Mouse (Mus musculus) fibroblast of lung, adult 2 months (primary cell): Measurements from ENCODE around the gene Kif28.
A peak's percentile ranks its signal among the peaks of the same experiment; 100 is the strongest.
"Not testable (repeated sequence)": the region's sequence is repeated elsewhere in the genome, so short reads cannot be mapped to it uniquely, and the experiment has no call there.

Experiments
- DNase-seq: peaks from one replicate; pipeline ENCODE4 v3.0.0-alpha.2; 2011; ENCODE audit warnings: low read depth

Kif28 gene

DNA sequence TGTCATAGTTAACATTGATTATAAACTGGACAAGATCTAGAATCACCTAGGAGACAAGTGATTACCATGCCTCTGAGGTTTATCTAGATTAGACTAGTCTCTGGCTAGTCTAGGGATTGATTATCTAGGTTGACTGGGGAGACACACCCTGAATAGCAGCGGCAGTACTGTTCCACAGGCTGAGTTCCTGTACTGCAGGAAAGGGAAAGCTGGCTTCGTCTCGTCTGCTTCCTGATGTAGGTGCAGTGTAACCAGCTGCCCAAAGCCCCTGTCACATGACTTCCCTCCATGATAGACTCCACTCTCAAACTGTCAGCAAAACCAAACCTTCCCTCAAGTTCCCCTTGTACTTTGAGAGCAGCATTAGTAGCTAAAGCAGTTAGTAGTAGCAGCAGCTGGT, 40.9 kb downstream of the Kif28 start:
- DNase-seq, result no peak

DNA sequence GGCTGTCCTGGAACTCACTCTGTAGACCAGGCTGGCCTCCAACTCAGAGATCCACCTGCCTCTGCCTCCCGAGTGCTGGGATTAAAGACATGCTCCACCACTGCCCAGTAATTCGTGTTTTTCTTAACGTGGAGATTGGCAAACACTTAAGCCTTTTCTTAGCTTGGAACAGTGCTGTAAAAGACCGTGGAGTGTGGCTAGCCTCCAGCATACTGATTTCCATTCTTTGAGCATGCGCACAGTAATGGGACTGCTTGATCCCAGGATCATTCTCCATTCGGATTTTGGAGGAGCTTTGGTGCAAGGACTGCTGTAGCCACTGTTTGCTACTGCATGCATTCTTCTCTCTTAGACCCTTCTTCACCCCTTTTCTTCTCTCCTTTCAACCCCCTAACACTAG, 55.6 kb downstream of the Kif28 start:
- DNase-seq, result no peak

DNA sequence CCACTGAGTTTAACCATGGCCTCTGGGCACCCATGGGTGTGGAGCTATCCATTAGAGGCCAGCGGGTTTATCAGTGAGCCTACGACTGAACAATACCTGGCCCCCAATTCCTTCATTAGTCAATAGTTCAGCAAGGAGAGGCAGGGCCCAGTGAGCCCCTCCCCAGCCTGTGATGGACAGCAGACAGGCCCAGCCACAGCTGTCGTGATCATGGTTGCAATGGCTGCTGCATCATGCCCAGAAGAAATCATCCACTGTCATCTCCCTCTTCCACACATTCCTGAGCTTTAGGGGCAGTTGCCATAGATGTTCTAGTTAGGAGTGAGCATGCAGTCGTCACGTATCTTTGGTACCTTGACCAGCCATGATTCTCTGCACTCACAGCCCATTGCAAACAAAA, 56.2 kb downstream of the Kif28 start:
- no peak for DNase-seq

DNA sequence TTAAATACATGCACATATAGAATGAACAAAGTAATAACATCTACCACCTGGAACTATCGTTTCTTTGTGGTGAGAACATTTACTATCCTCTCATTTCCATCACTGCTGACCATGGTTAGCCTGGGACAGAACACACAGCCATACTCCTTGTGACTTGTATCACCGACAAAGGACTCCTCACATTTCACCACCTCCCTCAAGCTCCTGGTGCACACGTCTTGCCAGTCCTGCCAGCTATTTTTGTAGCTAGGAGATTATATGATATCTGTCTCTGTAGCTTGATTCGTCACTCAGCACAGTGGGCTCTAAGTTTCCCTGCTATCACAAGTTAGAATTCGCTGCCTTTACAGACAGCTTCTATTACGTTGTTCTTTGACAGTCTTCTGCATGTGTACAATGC, 56.7 kb downstream of the Kif28 start:
- no peak for DNase-seq

DNA sequence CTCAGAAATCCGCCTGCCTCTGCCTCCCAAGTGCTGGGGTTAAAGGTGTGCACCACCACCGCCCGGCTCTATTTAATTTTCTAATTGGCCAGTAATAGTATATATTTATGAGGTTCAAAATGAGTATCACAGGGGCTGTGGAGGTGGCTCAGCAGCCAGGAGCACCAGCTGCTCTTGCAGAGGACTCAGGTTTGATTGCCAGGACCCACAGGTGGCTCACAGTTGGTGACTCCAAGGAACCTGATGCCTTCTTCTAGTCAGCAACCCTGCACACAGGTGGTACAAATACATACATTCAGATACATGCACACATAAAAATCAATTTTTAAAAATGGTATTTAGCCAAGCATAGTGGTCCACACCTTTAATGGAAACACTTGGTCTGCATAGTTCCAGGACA, 57.1 kb downstream of the Kif28 start:
- DNase-seq, result no peak

DNA sequence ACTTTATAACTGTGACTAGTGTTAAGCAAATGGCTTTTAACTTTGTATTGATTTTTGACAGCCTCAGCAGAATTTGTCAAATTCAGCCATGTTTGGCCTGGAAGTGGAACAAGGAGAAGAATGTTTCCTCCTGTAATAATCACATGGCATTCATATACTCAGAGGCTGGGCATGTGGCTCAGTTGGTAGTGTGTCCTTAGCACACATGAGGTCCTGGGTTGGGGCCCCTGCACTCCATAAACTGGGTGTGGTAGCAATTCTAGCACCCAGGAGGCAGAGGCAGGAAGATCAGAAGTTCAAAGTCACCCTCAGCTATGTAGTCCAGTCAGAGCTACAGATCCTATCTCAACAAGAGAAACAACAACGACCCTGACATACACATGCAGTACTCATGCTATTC, 57.8 kb downstream of the Kif28 start:
- no peak for DNase-seq

DNA sequence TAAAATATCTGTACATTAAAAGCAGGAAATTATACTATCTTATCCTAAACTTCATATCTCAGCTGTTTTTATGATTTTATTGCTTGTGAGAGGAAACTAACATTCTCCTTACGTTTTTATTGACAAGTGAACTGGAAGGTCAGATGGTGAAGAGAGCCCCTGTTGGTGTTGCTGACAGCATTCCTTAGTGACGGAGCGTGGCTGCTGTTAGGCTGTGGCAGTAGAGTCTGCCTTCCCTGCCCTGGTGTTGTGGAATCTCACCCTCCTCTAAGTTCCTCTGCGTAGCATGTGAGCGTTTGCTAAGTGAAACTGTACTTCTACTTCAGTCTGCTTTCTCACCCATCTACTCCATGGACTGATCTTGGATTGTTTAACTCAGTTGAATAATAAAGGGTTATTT, 58.3 kb downstream of the Kif28 start:
- DNase-seq, result no peak

DNA sequence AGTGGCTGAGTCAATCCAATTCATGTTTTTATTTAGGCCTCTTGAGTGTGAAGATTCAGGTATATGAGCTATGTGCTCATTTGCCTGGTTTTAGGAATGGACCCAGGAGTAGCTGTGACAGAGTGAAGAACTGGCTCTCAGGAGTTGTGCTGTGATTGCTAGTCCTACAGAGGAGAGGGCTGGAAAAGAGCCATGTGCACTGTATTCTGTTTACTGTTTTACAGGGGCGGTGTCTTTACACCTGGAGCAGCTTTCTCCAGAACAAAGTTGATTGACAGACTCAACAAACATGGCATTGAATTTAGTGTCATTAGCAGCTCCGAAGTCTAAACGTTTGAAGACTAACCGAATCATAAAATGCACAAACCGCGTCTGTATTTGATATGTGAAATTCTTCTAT, 58.7 kb downstream of the Kif28 start:
- DNase-seq, result no peak

DNA sequence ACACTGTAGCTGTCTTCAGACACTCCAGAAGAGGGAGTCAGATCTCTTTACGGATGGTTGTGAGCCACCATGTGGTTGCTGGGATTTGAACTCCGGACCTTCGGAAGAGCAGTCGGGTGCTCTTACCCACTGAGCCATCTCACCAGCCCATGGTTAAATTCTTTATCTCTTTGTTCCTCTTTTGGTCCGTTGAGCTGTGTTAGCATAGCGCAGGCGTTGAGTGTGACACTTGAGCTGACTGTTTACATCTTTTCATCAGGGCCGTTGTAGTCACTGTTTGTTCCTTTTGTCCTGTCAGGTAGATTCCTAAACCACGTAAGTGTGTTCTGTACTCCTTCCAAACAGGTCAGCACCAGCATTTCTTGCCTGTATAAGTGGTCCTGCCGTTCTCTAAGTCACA, 62.3 kb downstream of the Kif28 start:
- DNase-seq, result not testable (repeated sequence)

DNA sequence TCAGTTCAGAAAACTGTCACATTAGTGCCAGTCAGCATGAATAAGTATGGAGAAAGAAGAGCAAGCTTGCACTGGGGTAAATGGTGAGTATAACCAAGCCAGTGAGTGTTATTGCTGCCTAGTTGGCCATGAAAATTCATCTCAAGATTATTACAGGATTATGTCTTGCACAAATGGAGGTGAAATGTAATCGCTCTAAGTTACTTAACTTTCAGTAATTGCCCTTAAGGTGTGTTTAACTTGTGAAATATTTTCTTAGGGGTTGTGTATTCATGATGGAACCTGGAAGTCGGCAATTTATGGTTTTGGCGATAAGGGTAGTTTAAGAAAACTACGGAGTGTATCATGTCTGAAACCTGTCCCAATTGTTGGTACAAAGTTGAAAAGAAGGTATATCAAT, 65.7 kb downstream of the Kif28 start:
- DNase-seq, result no peak

DNA sequence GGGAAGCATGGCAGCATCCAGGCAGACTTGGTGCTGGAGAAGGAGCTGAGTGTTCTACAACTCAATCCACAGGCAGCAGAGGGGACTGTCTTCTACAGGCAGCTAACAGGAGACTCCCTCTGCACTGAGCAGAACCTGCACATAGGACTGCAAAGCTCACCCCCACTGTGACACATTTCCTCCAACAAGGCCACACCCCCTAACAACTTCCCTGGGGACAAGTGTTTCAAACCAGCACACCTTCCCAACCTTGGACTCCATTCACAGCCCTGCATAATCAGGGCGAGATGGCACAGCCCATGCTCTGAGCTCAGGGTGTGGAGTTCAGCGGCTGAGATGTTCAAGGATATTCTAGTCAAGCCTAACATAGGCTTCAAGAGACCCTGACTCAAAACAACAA, 68.0 kb downstream of the Kif28 start:
- no peak for DNase-seq

DNA sequence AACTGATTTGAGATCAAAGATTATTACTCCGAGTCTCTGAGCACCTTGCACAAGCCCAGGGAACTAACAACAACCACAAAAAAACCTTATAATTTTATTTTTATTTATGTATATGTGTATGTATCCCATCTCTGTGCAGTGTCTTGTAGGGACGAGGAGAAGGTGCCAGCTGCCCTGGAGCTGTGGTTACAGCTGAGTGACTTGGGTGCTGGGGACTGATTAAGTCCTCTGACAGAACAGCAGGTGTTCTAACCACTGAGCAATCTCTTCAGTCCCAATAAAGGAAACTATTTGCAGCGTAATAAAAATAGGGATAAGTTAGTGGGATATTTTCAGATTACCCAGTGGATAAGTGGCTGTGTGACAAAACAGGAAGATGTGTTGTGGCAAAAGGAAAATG, 70.7 kb downstream of the Kif28 start:
- no peak for DNase-seq

DNA sequence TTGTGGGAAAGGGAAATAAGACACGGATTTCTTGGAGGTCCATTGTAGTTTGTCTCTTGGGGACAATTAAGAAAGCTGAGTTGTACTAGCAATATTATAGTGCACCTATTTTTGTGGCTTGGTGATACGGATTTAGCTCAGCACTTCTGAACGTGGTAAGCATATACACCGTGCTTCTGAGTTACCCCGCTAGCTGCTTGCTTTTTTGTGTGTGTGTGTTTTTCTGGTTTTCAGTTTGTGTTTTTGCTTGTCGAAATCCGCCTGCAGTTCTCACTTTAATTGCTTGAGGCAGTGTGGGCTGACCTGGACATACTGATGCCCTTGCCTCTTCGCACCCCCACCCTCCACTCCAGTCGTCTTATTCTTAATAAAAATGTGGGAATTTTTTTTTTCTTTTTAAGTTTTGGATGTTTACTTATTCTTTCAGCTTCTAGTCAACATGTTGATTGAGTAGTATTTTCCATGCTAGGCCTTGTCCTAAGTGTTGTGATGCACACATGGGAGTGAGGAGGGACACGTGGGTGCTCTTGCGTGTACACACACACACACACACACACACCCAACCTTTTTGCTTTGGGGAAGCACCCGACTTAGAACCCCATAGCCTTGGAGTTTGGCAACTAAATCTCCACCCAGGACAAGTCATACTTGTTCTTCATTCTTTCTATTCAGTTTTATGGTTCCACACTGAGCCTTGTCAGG, 76.1 kb downstream of the Kif28 start:
- peak; percentile 4 for DNase-seq

DNA sequence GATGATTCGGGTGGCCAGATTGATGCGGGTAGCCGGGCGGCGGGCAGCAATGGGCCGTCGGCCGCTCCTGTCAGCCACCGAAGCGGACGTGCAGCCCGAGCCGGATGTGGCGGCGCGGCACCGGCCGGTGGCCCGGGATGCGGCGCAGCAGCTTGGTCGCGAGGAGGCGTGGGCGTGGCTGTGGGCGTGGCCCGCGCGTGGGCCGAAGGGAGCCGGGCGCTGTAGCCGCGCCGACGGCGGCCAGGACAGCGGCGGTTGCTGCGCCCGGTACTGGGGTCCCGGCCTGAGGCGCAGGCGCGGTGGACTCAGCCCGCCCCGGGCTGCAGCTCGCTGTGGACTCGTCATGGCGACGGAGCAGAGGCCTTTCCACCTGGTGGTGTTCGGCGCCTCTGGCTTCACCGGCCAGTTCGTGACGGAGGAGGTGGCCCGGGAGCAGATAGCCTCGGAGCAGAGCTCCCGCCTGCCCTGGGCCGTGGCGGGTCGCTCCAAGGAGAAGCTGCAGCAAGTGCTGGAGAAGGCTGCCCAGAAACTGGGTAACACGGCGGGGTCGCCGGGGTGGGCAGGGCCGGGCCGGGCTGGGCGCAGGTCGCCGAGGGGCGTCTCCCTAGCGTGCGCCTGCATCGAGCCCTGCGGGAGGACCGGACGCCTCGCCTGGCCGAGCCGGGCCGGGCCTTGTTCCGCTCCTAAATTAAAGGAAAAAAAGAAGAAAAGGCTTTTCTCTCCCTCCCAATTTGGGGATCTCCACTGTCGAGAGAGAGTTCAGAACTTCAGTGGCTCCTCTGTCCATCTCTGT, 76.9 kb downstream of the Kif28 start, which contains the start of gene Sccpdh:
Gene Sccpdh (plus strand): TSS at position 198 of the 793 bp plus-strand sequence.
- peak; percentile 31 for DNase-seq

DNA sequence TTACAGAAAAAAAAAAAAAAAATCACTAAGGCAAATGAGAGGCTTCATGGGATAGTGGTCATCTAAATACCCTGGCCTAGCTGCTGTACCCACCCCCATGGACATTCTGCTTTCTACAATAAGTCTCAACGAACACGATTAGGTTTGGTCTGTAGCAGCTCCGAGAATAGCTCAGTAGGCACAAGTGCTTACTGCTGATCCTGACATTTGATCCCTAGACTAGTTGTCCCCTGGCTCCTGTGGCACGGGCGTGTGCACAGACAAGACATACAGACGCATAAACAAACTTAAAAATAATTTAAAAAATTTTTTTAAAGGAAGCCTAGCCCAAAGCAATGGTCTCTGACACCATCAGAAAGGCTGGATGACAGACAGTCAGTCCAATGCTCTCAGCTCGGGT, 77.6 kb downstream of the Kif28 start:
- no peak for DNase-seq

DNA sequence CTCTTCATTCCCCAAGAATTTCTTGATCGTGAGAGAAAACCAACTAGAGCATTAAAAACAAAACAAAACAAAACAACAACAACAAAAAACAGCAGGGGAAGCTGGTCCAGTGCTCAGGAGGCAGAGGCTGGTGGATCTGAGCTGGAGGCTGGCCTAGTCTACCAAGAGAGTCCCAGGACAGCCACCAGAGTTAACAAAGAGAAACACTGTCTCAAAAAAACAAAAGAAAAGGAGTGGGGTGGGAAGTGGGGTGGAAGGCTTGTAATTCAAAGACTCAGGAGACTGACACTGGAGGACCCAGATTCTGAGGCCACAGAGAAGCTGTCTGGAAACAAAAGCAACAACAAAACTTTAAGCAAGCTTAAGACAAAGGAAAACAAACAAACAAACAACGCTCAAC, 78.1 kb downstream of the Kif28 start:
- no peak for DNase-seq

DNA sequence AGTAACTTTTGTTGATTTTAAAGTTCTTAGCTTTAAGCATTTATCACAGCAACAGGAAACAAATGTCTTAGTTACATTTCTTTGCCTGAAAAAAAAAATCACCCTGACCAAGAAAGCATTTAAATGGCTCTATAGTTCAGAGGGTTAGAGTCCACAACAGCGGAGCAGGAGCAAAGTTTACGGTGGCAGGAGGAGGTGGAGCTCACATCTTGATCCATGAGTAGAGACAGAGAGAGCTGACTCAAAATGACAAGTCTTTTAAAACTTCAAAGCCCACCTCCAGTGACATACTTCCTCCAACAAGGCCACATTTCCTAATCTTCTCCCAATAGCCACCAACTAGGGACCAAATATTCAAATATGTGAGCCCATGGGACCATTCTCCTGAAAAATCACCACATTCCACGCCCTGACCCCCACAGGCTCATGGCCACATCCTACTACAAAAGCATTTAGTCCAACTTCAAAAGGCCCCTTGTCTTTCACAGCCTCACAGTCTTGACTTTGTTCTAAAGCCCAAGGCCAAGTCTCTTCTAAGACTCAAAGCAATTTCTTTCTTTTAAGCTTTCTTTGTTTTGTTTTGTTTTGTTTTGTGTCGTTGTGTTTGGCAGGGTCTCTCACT, 80.7 kb downstream of the Kif28 start:
- no peak for DNase-seq

DNA sequence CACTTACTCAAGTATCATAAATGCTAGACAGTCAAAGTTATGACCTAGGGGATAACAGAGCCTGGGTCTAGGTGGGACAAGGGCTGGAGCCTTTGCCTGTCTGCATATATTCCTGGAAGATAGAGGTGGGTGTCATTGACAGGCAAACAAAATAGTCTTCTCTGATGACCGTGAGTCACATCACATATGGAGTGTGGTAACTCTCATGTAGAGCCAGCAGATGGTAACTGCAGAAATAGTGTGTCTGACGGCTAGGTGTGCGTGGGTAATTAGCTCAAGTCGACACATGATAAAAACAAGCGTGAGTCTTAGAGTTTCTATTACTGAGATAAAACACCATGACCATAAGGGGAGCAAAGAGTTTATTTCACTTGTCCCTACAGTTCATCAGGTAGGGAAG, 82.0 kb downstream of the Kif28 start:
- no peak for DNase-seq

DNA sequence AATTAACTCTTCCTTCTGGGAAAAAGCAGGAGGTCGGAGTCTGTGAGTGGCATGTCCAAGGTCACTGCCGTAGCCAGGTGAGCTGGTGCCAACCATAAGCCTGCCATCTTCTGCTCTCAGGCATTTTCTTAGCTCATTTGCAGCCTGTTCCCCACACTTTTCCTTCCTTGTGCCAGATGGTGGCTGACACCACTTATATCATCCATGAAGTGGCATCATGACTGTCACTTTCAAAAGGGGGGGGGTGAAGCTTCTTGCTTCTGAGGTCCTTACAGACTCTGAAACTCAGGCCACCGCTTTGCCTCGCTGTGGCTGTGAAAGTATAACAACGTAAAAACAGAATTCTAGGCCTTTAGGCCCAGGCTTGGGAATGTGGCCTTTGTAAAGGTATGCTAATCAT, 93.8 kb downstream of the Kif28 start:
- DNase-seq, result no peak

DNA sequence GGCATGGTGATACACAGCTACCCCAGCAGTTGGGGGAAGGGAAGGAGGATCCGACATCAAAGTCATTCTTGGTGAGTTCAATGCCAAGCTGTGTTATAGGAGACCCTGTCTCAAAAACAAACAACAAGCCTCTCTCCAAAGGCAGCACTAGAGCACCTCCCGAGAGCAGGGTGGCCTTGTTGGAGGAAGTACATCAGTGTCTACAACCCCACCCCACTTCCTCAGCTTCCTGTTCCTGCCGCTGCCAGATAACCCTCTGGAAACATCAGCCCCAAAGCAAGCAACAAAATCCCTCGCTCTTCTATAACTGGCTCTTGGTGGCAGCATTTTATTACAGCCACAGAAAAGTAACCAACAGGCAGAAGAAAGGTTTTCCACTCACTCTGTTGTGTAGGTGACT, 94.8 kb downstream of the Kif28 start:
- DNase-seq, result no peak

DNA sequence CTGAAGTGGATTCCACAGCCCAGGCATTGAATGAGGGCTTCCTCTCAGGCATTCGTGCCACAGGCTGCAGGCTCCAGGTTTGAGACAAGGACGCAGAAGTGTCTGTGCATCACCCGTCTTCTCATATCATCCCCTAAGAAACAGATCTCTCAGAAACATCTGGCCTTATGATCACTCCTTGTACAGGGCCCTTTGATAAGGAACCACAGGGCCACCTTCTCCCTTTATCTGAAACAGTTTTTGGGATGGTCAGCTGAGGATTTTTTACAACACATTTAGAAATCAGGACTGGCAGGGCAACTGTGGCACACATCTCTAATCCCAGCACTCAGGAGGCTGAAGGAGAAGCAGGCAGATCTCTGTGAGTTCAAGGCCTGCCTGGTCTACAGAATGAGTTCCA, 95.7 kb downstream of the Kif28 start:
- no peak for DNase-seq

DNA sequence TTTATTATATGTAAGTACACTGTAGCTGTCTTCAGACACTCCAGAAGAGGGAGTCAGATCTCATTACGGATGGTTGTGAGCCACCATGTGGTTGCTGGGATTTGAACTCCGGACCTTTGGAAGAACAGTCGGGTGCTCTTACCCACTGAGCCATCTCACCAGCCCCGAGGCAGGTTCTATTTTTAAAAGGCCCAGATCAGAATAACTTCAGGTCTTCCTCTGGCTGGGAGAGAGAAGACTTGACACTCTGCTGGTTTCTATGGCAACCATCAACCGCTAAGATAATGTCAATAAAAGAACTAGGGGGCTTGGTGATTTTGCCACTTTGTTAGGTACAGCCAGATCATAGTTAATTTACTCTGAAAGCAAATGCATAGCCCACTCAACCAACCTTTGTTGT, 96.4 kb downstream of the Kif28 start:
- DNase-seq, result not testable (repeated sequence)

DNA sequence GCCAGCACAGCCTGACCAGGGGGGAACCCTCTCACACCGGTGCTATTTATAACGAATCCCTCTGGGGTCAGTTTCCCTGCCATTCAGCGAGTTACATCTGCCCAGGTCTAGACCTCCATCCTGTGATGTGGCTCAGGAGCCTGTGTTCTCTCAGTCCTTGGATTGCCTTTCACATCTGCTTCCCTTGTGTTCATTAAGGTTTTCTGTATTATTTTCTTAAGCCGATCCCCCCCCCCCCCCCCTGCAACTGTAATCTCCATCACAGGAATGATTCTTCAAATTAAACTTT, 99.1 kb downstream of the Kif28 start:
- no peak for DNase-seq
